Mouse (Mus musculus): ENCODE data around the gene Mt4.

DNA sequence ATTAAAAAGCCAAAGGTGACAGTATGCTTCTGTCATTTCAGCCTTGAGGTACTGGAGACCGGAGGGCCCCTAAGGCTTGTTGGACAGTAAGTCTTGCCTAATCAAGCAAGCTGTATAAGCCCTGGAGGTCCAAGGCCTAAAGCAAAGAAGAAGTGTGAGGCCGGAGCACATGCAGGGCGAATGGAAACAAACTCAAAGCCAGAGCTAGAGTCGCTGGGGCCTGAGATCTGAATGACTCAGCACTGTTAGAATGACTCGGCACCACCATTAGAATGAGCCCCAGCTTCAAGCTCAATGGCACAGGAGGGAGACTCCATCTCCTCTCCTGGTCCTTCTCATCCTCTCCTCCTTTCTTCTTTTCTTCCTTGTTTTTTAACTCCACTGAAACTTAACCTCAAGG, 13.9 kb downstream of the Mt4 start:
- no peak for TF ChIP-seq POLR2A (IDR thresholded peaks at IDR 0.05; ENCODE audit: low read depth, low read length)
- TF ChIP-seq CTCF (IDR thresholded peaks at IDR 0.05; ENCODE audit: extremely low read depth, insufficient read depth, insufficient read length, insufficient replicate concordance): no peak
